Mouse (Mus musculus) adrenal gland, adult (tissue): ENCODE data around the gene Gramd4.
A peak's percentile ranks its signal among the peaks of the same experiment; 100 is the strongest.

Experiments
- DNase-seq, 2 experiments: peaks; one replicate each; pipeline ENCODE4 v3.0.0; 2022 to 2023; ENCODE audit warnings: low spot score in 1 of 2; ENCODE audit not compliant: inconsistent age in 2 of 2

The Gramd4 gene

GRCm38 (mm10) chr15:86110361-86111103 is 53.0 kb downstream of the Gramd4 start:
- DNase-seq: peak in 1 of 2 experiments; percentile 64

GRCm38 (mm10) chr15:86112707-86113341 is 55.3 kb downstream of the Gramd4 start:
- peak; percentile 49 to 82 for DNase-seq

GRCm38 (mm10) chr15:86113342-86113710 is 55.8 kb downstream of the Gramd4 start:
- DNase-seq: peak in 1 of 2 experiments; percentile 48

GRCm38 (mm10) chr15:86116421-86116820 is 58.9 kb downstream of the Gramd4 start:
- DNase-seq: peak; percentile 64 to 82

- no peak for DNase-seq
These were observed 59.9 kb downstream of the Gramd4 start for GRCm38 (mm10) chr15:86117115-86118100.

GRCm38 (mm10) chr15:86119186-86119585 is 61.7 kb downstream of the Gramd4 start:
- DNase-seq: no peak

- peak; percentile 49 to 77 for DNase-seq
These were observed 64.9 kb downstream of the Gramd4 start for GRCm38 (mm10) chr15:86122261-86122949.

- no peak for DNase-seq
These were observed 65.9 kb downstream of the Gramd4 start for GRCm38 (mm10) chr15:86123409-86123808.

GRCm38 (mm10) chr15:86124359-86124758 is 66.9 kb downstream of the Gramd4 start:
- DNase-seq: peak; percentile 70 to 92

GRCm38 (mm10) chr15:86129036-86129435 is 71.5 kb downstream of the Gramd4 start:
- DNase-seq: no peak

- no peak for DNase-seq
These were observed 73.2 kb downstream of the Gramd4 start for GRCm38 (mm10) chr15:86130657-86131056.

- DNase-seq: peak; percentile 82 to 95
These were observed 77.7 kb downstream of the Gramd4 start for GRCm38 (mm10) chr15:86134941-86135783.

GRCm38 (mm10) chr15:86137638-86138037 is 80.1 kb downstream of the Gramd4 start:
- DNase-seq: peak in 1 of 2 experiments; percentile 76

- peak in 1 of 2 experiments; percentile 79 for DNase-seq
These were observed 82.8 kb downstream of the Gramd4 start for GRCm38 (mm10) chr15:86140323-86140722.

- no peak for DNase-seq
These were observed 87.1 kb downstream of the Gramd4 start for GRCm38 (mm10) chr15:86144577-86144976.

GRCm38 (mm10) chr15:86145046-86145445 is 87.6 kb downstream of the Gramd4 start:
- peak; percentile 83 to 92 for DNase-seq

GRCm38 (mm10) chr15:86146922-86147321 is 89.4 kb downstream of the Gramd4 start:
- DNase-seq: no peak

- peak in 1 of 2 experiments; percentile 27 for DNase-seq
These were observed 93.1 kb downstream of the Gramd4 start for GRCm38 (mm10) chr15:86150593-86150992.

GRCm38 (mm10) chr15:86153481-86153960 is 96.0 kb downstream of the Gramd4 start:
- DNase-seq: peak in 1 of 2 experiments; percentile 30
